Mouse (Mus musculus) heart, adult 2 months (tissue): ENCODE measurements around the gene Osbpl7. TPM values are rescaled to one million over a fixed set of nuclear protein-coding genes. Genes with fewer than 3 reads are reported as not detected.

ENCODE experiments used
- DNase-seq, 2 experiments: peaks; one replicate each; pipeline ENCODE4 v3.0.0; 2021
- H3K27ac ChIP-seq: fragments of 200-600 bp; 2 replicates; pipeline ENCODE4 v1.8.1; 2022
- H3K27me3 ChIP-seq: fragments of 200-500 bp; 2 replicates; pipeline ENCODE4 v1.6.1; 2012; ENCODE audit warnings: mild to moderate bottlenecking, low read length, inconsistent platforms, mixed read lengths; ENCODE audit not compliant: control insufficient read depth, insufficient read depth
- H3K36me3 ChIP-seq: fragments of 200-500 bp; 2 replicates; pipeline ENCODE4 v1.6.1; 2012; ENCODE audit warnings: low read length, inconsistent platforms; ENCODE audit not compliant: control insufficient read depth, insufficient read depth
- H3K4me1 ChIP-seq: fragments of 200-500 bp; 2 replicates; pipeline ENCODE4 v1.6.1; 2011; ENCODE audit warnings: low read length; ENCODE audit not compliant: control insufficient read depth, insufficient read depth
- H3K4me3 ChIP-seq: fragments of 200-600 bp; 2 replicates; pipeline ENCODE4 v1.8.1; 2022
- H3K79me2 ChIP-seq: fragments of 200-500 bp; replicated peaks from 2 replicates; pipeline ENCODE4 v1.6.1; 2012; ENCODE audit warnings: mild to moderate bottlenecking, inconsistent platforms, low read length, moderate library complexity, mixed read lengths; ENCODE audit not compliant: control insufficient read depth, insufficient read depth
- H3K9ac ChIP-seq: fragments of 200-500 bp; 2 replicates; pipeline ENCODE4 v1.6.1; 2012; ENCODE audit warnings: low read depth, mild to moderate bottlenecking, control low read depth, inconsistent platforms, low read length, mixed read lengths
- CTCF ChIP-seq: fragments of 200-600 bp; IDR thresholded peaks from 2 replicates; pipeline ENCODE4 v1.8.1; 2022; ENCODE audit warnings: antibody characterized with exemption, mild to moderate bottlenecking, moderate library complexity
- EP300 ChIP-seq: fragments of 200-500 bp; IDR thresholded peaks from 2 replicates; pipeline ENCODE4 v1.6.1; 2011; ENCODE audit warnings: low read depth, low read length, control low read depth; ENCODE audit not compliant: insufficient read depth
- POLR2A ChIP-seq: fragments of 200-500 bp; IDR thresholded peaks from 2 replicates; pipeline ENCODE4 v1.6.1; 2011; ENCODE audit warnings: mild to moderate bottlenecking, low read depth, low read length, control low read depth; ENCODE audit not compliant: insufficient read depth
- WGBS: fragments of 180-500 bp; shearing (Covaris S2); methylation state at CpG from one replicate; pipeline ENCODE4 v1.1.7; 2018; 5-methylcytosine and 5-hydroxymethylcytosine counted together
- intact Hi-C: fragments of 180-260 bp; cut with DNase I; formaldehyde crosslinking; loops from one replicate; pipeline ENCODE4 v1.15.1; 2025
- microRNA-seq, 2 experiments: library from miRNA; unstranded; fragments of <30 nt; microRNA quantifications; one replicate each; pipeline ENCODE4 v1.2.0; 2021
- polyA plus RNA-seq: library from polyadenylated mRNA; depleted of rRNA; stranded (reverse); fragments of >200 nt; gene quantifications from 2 replicates; pipeline ENCODE4 v1.2.3, GENCODE M21; 2012; rRNA removed
- total RNA-seq, 2 experiments: library from RNA; stranded (reverse); gene quantifications; 2 replicates each; pipeline ENCODE4 v1.2.3; 2021

The Osbpl7 gene
- total and polyA plus RNA-seq, 3 experiments = 4.1 to 5.0 (median 4.4) TPM

GRCm38 (mm10) chr11:97115797-97116196, 65.4 kb downstream of the Osbpl7 start:
- Histone ChIP-seq H3K27me3 (peaks cover 10% of the 10 kb centered on the region), H3K36me3 (no peaks in the 10 kb centered on the region), H3K79me2 (no peaks in the 10 kb centered on the region), H3K4me1 (no peaks in the 10 kb centered on the region), H3K4me3 (no peak overlapping the region), H3K9ac (no peak overlapping the region), H3K27ac (no peak overlapping the region)
- intact Hi-C loops = no loop called here
- TF ChIP-seq EP300 = no peak
- no peak for TF ChIP-seq CTCF
- TF ChIP-seq POLR2A = no peak
- DNase-seq = no peak
- 8% methylated on average over 11 of the region's 11 CpGs for WGBS

Small RNA genes within 50 kb of the gene (microRNA-seq; reads per million reads assigned to microRNA genes)
- gene Mir8103 = 1.9 to 2.8 reads per million in 2 experiments

Other genes starting within 250 kb of the Osbpl7 start
- 100 to 1,000 TPM; 395 to 436 TPM for gene Nfe2l1, start 220.7 kb upstream of the Osbpl7 start, total RNA-seq
- gene Nfe2l1, start 220.7 kb upstream of the Osbpl7 start, polyA plus RNA-seq = 397 and 529 TPM in 2 replicates
- 10 to 100 TPM; 35.0 to 36.9 TPM for gene Copz2, start 200.8 kb upstream of the Osbpl7 start, total RNA-seq
- 55.0 and 76.6 TPM in 2 replicates for gene Copz2, start 200.8 kb upstream of the Osbpl7 start, polyA plus RNA-seq
- 10 to 100 TPM; 17.4 to 25.2 TPM for gene Cdk5rap3, start 134.1 kb upstream of the Osbpl7 start, total RNA-seq
- gene Cdk5rap3, start 134.1 kb upstream of the Osbpl7 start, polyA plus RNA-seq = 13.8 and 17.5 TPM in 2 replicates
- 1 to 10 TPM in 1 of 2 experiments, under 1 TPM in 1; 0.93 to 2.1 TPM for gene Prr15l, start 122.5 kb upstream of the Osbpl7 start, total RNA-seq
- gene Prr15l, start 122.5 kb upstream of the Osbpl7 start, polyA plus RNA-seq = 0.70 and 2.5 TPM in 2 replicates
- 10 to 100 TPM; 12.9 to 13.0 TPM for gene Pnpo, start 106.6 kb upstream of the Osbpl7 start, total RNA-seq
- 21.3 and 22.0 TPM in 2 replicates for gene Pnpo, start 106.6 kb upstream of the Osbpl7 start, polyA plus RNA-seq
- 10 to 100 TPM; 10.4 to 12.4 TPM for gene Sp2, start 67.7 kb upstream of the Osbpl7 start, total RNA-seq
- 10.3 and 12.3 TPM in 2 replicates for gene Sp2, start 67.7 kb upstream of the Osbpl7 start, polyA plus RNA-seq
- under 1 TPM; 0.11 to 0.21 TPM for gene Sp6, start 37.2 kb upstream of the Osbpl7 start, total RNA-seq
- gene Sp6, start 37.2 kb upstream of the Osbpl7 start, polyA plus RNA-seq = 0.21 and 0.23 TPM in 2 replicates
- gene Scrn2, start 20.7 kb upstream of the Osbpl7 start, total RNA-seq = 10 to 100 TPM; 12.6 TPM
- 13.0 and 16.3 TPM in 2 replicates for gene Scrn2, start 20.7 kb upstream of the Osbpl7 start, polyA plus RNA-seq
- under 1 TPM in 1 of 2 experiments, not detected in 1; 0.18 TPM for gene Lrrc46, start 9.2 kb upstream of the Osbpl7 start, total RNA-seq
- gene Lrrc46, start 9.2 kb upstream of the Osbpl7 start, polyA plus RNA-seq = 0.50 and 1.0 TPM in 2 replicates
- 10 to 100 TPM; 76.4 to 87.2 TPM for gene Mrpl10, start 9.1 kb upstream of the Osbpl7 start, total RNA-seq
- gene Mrpl10, start 9.1 kb upstream of the Osbpl7 start, polyA plus RNA-seq = 91.4 and 98.6 TPM in 2 replicates
- gene Tbx21, start 64.7 kb downstream of the Osbpl7 start, total RNA-seq = not detected
- 0.15 and 0.45 TPM in 2 replicates for gene Tbx21, start 64.7 kb downstream of the Osbpl7 start, polyA plus RNA-seq
- 10 to 100 TPM; 12.1 to 12.2 TPM for gene Tbkbp1, start 100.9 kb downstream of the Osbpl7 start, total RNA-seq
- 13.5 and 14.1 TPM in 2 replicates for gene Tbkbp1, start 100.9 kb downstream of the Osbpl7 start, polyA plus RNA-seq
- 10 to 100 TPM; 71.7 to 80.8 TPM for gene Kpnb1, start 137.3 kb downstream of the Osbpl7 start, total RNA-seq
- 22.1 and 43.5 TPM in 2 replicates for gene Kpnb1, start 137.3 kb downstream of the Osbpl7 start, polyA plus RNA-seq
- 10 to 100 TPM; 77.7 to 80.1 TPM for gene Npepps, start 230.0 kb downstream of the Osbpl7 start, total RNA-seq
- gene Npepps, start 230.0 kb downstream of the Osbpl7 start, polyA plus RNA-seq = 24.1 and 38.2 TPM in 2 replicates